Mouse (Mus musculus): ENCODE results near the gene Nop10. TPM values are rescaled to one million over a fixed set of nuclear protein-coding genes. Genes with fewer than 3 reads are reported as not detected.

Nop10 gene
- polyA plus RNA-seq, 1 experiment from 2014 or later = 182 TPM

- no peak overlapping the region for H3K27ac ChIP-seq
These were observed 31.1 kb downstream of the Nop10 start for GRCm38 (mm10) chr2:112292823-112293222.

GRCm38 (mm10) chr2:112296211-112296610 lies 34.5 kb downstream of the Nop10 start:
- Histone ChIP-seq H3K27ac (no peak overlapping the region), H3K4me1 (no peaks in the 10 kb centered on the region), H3K9ac (no peak overlapping the region), H3K36me3 (no peaks in the 10 kb centered on the region), H3K27me3 (no peaks in the 10 kb centered on the region), H3K4me3 (no peak overlapping the region), H3K9me3 (no peaks in the 10 kb centered on the region), H3K4me2 (no peak overlapping the region)
- no peak for ATAC-seq (ENCODE audit: borderline replicate concordance, extremely low read depth, low FRiP score, low TSS enrichment)
- WGBS = 77% methylated on average over 3 of the region's 3 CpGs

More at GRCm38 (mm10) chr2:112292823-112293222, 31.1 kb downstream of the Nop10 start:
- Histone ChIP-seq H3K9ac (no peak overlapping the region), H3K36me3 (no peaks in the 10 kb centered on the region), H3K4me3 (no peak overlapping the region), H3K9me3 (no peaks in the 10 kb centered on the region), H3K4me2 (no peak overlapping the region), H3K27me3 (no peaks in the 10 kb centered on the region), H3K4me1 (no peaks in the 10 kb centered on the region)
- WGBS = 85% methylated on average over 2 of the region's 2 CpGs
- ATAC-seq (ENCODE audit: borderline replicate concordance, extremely low read depth, low FRiP score, low TSS enrichment) = no peak

GRCm38 (mm10) chr2:112298221-112298620 lies 36.5 kb downstream of the Nop10 start:
- H3K27me3 ChIP-seq = no peaks in the 10 kb centered on the region
- no peaks in the 10 kb centered on the region for H3K4me1 ChIP-seq
- H3K27ac ChIP-seq = no peak overlapping the region
- no peak for ATAC-seq (ENCODE audit: borderline replicate concordance, extremely low read depth, low FRiP score, low TSS enrichment)
- H3K9ac ChIP-seq = no peak overlapping the region
- no peaks in the 10 kb centered on the region for H3K36me3 ChIP-seq
- no peak overlapping the region for H3K4me2 ChIP-seq
- WGBS = 85% methylated on average over 4 of the region's 4 CpGs
- no peak overlapping the region for H3K4me3 ChIP-seq
- no peaks in the 10 kb centered on the region for H3K9me3 ChIP-seq

GRCm38 (mm10) chr2:112308671-112309070 lies 46.9 kb downstream of the Nop10 start:
- H3K9ac ChIP-seq = no peak overlapping the region
- H3K27ac ChIP-seq = no peak overlapping the region
- H3K36me3 ChIP-seq = no peaks in the 10 kb centered on the region
- 0 out of 2 replicates have a peak, but pooled peaks cover 6% of the 10 kb centered on the region for H3K4me1 ChIP-seq
- H3K4me2 ChIP-seq = no peak overlapping the region
- H3K27me3 ChIP-seq = no peaks in the 10 kb centered on the region
- no peak overlapping the region for H3K4me3 ChIP-seq
- H3K9me3 ChIP-seq = no peaks in the 10 kb centered on the region
- no peak for ATAC-seq (ENCODE audit: borderline replicate concordance, extremely low read depth, low FRiP score, low TSS enrichment)
- 79% methylated on average over 3 of the region's 3 CpGs for WGBS

GRCm38 (mm10) chr2:112309161-112309600 lies 47.5 kb downstream of the Nop10 start:
- Histone ChIP-seq H3K4me2 (no peak overlapping the region), H3K4me1 (0 out of 2 replicates have a peak, but pooled peaks cover 6% of the 10 kb centered on the region), H3K9me3 (no peaks in the 10 kb centered on the region), H3K27ac (no peak overlapping the region), H3K36me3 (no peaks in the 10 kb centered on the region), H3K4me3 (no peak overlapping the region), H3K27me3 (no peaks in the 10 kb centered on the region), H3K9ac (no peak overlapping the region)
- no peak for ATAC-seq (ENCODE audit: borderline replicate concordance, extremely low read depth, low FRiP score, low TSS enrichment)
- WGBS = 42% methylated on average over 10 of the region's 10 CpGs

Other genes starting within 250 kb of the Nop10 start
- not detected in 2 replicates for gene Olfr1310, start 249.2 kb upstream of the Nop10 start, polyA plus RNA-seq (2015; fragmentation: Nextera tagmentation; extraction: Ambion mirVana)
- not detected in 2 replicates for gene Olfr1311, start 237.5 kb upstream of the Nop10 start, polyA plus RNA-seq (2015; fragmentation: Nextera tagmentation; extraction: Ambion mirVana)
- not detected in 2 replicates for gene Olfr1312, start 211.7 kb upstream of the Nop10 start, polyA plus RNA-seq (2015; fragmentation: Nextera tagmentation; extraction: Ambion mirVana)
- gene Olfr1313, start 184.1 kb upstream of the Nop10 start, polyA plus RNA-seq (2015; fragmentation: Nextera tagmentation; extraction: Ambion mirVana) = not detected in 2 replicates
- gene Olfr1314, start 165.1 kb upstream of the Nop10 start, polyA plus RNA-seq (2015; fragmentation: Nextera tagmentation; extraction: Ambion mirVana) = not detected in 2 replicates
- not detected in 2 replicates for gene Olfr1315-ps1, start 146.5 kb upstream of the Nop10 start, polyA plus RNA-seq (2015; fragmentation: Nextera tagmentation; extraction: Ambion mirVana)
- not detected in 2 replicates for gene Olfr1316, start 126.9 kb upstream of the Nop10 start, polyA plus RNA-seq (2015; fragmentation: Nextera tagmentation; extraction: Ambion mirVana)
- gene Olfr1317, start 121.6 kb upstream of the Nop10 start, polyA plus RNA-seq (2015; fragmentation: Nextera tagmentation; extraction: Ambion mirVana) = not detected in 2 replicates
- not detected in 2 replicates for gene Olfr1318, start 107.7 kb upstream of the Nop10 start, polyA plus RNA-seq (2015; fragmentation: Nextera tagmentation; extraction: Ambion mirVana)
- gene Lpcat4, start 22.5 kb upstream of the Nop10 start, polyA plus RNA-seq (2015; fragmentation: Nextera tagmentation; extraction: Ambion mirVana) = 16.3 and 17.3 TPM in 2 replicates
- not detected in 2 replicates for gene Nutm1, start 2.6 kb upstream of the Nop10 start, polyA plus RNA-seq (2015; fragmentation: Nextera tagmentation; extraction: Ambion mirVana)
- gene Slc12a6, start 3.9 kb downstream of the Nop10 start, polyA plus RNA-seq (2015; fragmentation: Nextera tagmentation; extraction: Ambion mirVana) = 6.8 and 9.3 TPM in 2 replicates
- not detected in 2 replicates for gene Gm21985, start 4.4 kb downstream of the Nop10 start, polyA plus RNA-seq (2015; fragmentation: Nextera tagmentation; extraction: Ambion mirVana)
- 107 and 113 TPM in 2 replicates for gene Emc4, start 106.1 kb downstream of the Nop10 start, polyA plus RNA-seq (2015; fragmentation: Nextera tagmentation; extraction: Ambion mirVana)
- 39.4 and 40.2 TPM in 2 replicates for gene Katnbl1, start 117.3 kb downstream of the Nop10 start, polyA plus RNA-seq (2015; fragmentation: Nextera tagmentation; extraction: Ambion mirVana)
- 19.3 and 19.6 TPM in 2 replicates for gene Emc7, start 193.1 kb downstream of the Nop10 start, polyA plus RNA-seq (2015; fragmentation: Nextera tagmentation; extraction: Ambion mirVana)
- gene Chrm5, start 218.8 kb downstream of the Nop10 start, polyA plus RNA-seq (2015; fragmentation: Nextera tagmentation; extraction: Ambion mirVana) = 0.10 TPM in 1 of 2 replicates, not detected in the other
- gene Aven, start 231.0 kb downstream of the Nop10 start, polyA plus RNA-seq (2015; fragmentation: Nextera tagmentation; extraction: Ambion mirVana) = 5.5 and 6.4 TPM in 2 replicates